Mouse (Mus musculus): Measurements from ENCODE around the gene Prrc2c. TPM values are rescaled to one million over a fixed set of nuclear protein-coding genes. Genes with fewer than 3 reads are reported as not detected.
A peak's percentile ranks its signal among the peaks of the same experiment; 100 is the strongest.
"Not testable (repeated sequence)": the region's sequence is repeated elsewhere in the genome, so short reads cannot be mapped to it uniquely, and the experiment has no call there.

Gene Prrc2c
- total RNA-seq (2017) = 209 and 237 TPM in 2 replicates

- ATAC-seq (ENCODE audit: extremely low read depth, insufficient number of reproducible peaks, low FRiP score, poor library complexity, severe bottlenecking) = peak; percentile 99
These were observed at the start of gene Prrc2c for GRCm38 (mm10) chr1:162740401-162740835. Gene Prrc2c, minus strand, starts transcription at chr1:162740556.

GRCm38 (mm10) chr1:162785222-162785621 lies 44.9 kb upstream of the Prrc2c start:
- no peak for ATAC-seq (ENCODE audit: extremely low read depth, insufficient number of reproducible peaks, low FRiP score, poor library complexity, severe bottlenecking)

- ATAC-seq (ENCODE audit: extremely low read depth, insufficient number of reproducible peaks, low FRiP score, poor library complexity, severe bottlenecking) = no peak
These were observed 43.4 kb upstream of the Prrc2c start for GRCm38 (mm10) chr1:162783669-162784248.

GRCm38 (mm10) chr1:162781035-162781434 lies 40.7 kb upstream of the Prrc2c start:
- not testable (repeated sequence) for ATAC-seq (ENCODE audit: extremely low read depth, insufficient number of reproducible peaks, low FRiP score, poor library complexity, severe bottlenecking)

- no peak for ATAC-seq (ENCODE audit: extremely low read depth, insufficient number of reproducible peaks, low FRiP score, poor library complexity, severe bottlenecking)
These were observed 37.7 kb upstream of the Prrc2c start for GRCm38 (mm10) chr1:162777943-162778538.

GRCm38 (mm10) chr1:162773661-162774060 lies 33.3 kb upstream of the Prrc2c start:
- no peak for ATAC-seq (ENCODE audit: extremely low read depth, insufficient number of reproducible peaks, low FRiP score, poor library complexity, severe bottlenecking)

- no peak for ATAC-seq (ENCODE audit: extremely low read depth, insufficient number of reproducible peaks, low FRiP score, poor library complexity, severe bottlenecking)
These were observed 31.4 kb upstream of the Prrc2c start for GRCm38 (mm10) chr1:162771617-162772360.

GRCm38 (mm10) chr1:162752009-162752408 lies 11.7 kb upstream of the Prrc2c start:
- no peak for ATAC-seq (ENCODE audit: extremely low read depth, insufficient number of reproducible peaks, low FRiP score, poor library complexity, severe bottlenecking)

GRCm38 (mm10) chr1:162749607-162750006 lies 9.3 kb upstream of the Prrc2c start:
- no peak for ATAC-seq (ENCODE audit: extremely low read depth, insufficient number of reproducible peaks, low FRiP score, poor library complexity, severe bottlenecking)

- no peak for ATAC-seq (ENCODE audit: extremely low read depth, insufficient number of reproducible peaks, low FRiP score, poor library complexity, severe bottlenecking)
These were observed 8.4 kb upstream of the Prrc2c start for GRCm38 (mm10) chr1:162748761-162749160.

- peak; percentile 28; the same call in 1 of the 2 replicates for ATAC-seq (ENCODE audit: extremely low read depth, insufficient number of reproducible peaks, low FRiP score, poor library complexity, severe bottlenecking)
These were observed 443 bp downstream of the Prrc2c start for GRCm38 (mm10) chr1:162739831-162740394.

- ATAC-seq (ENCODE audit: extremely low read depth, insufficient number of reproducible peaks, low FRiP score, poor library complexity, severe bottlenecking) = no peak
These were observed 950 bp downstream of the Prrc2c start for GRCm38 (mm10) chr1:162739406-162739805.

- ATAC-seq (ENCODE audit: extremely low read depth, insufficient number of reproducible peaks, low FRiP score, poor library complexity, severe bottlenecking) = no peak
These were observed 1.9 kb downstream of the Prrc2c start for GRCm38 (mm10) chr1:162738472-162738871.

- no peak for ATAC-seq (ENCODE audit: extremely low read depth, insufficient number of reproducible peaks, low FRiP score, poor library complexity, severe bottlenecking)
These were observed 5.3 kb downstream of the Prrc2c start for GRCm38 (mm10) chr1:162735084-162735483.

- peak; percentile 39; the same call in 1 of the 2 replicates for ATAC-seq (ENCODE audit: extremely low read depth, insufficient number of reproducible peaks, low FRiP score, poor library complexity, severe bottlenecking)
These were observed 6.1 kb downstream of the Prrc2c start for GRCm38 (mm10) chr1:162734283-162734682.

- no peak for ATAC-seq (ENCODE audit: extremely low read depth, insufficient number of reproducible peaks, low FRiP score, poor library complexity, severe bottlenecking)
These were observed 8.3 kb downstream of the Prrc2c start for GRCm38 (mm10) chr1:162732041-162732440.

- ATAC-seq (ENCODE audit: extremely low read depth, insufficient number of reproducible peaks, low FRiP score, poor library complexity, severe bottlenecking) = no peak
These were observed 10.9 kb downstream of the Prrc2c start for GRCm38 (mm10) chr1:162729436-162729835.

GRCm38 (mm10) chr1:162727981-162728380 lies 12.4 kb downstream of the Prrc2c start:
- ATAC-seq (ENCODE audit: extremely low read depth, insufficient number of reproducible peaks, low FRiP score, poor library complexity, severe bottlenecking) = peak; percentile 46; the same call in 1 of the 2 replicates

GRCm38 (mm10) chr1:162723610-162724009 lies 16.7 kb downstream of the Prrc2c start:
- ATAC-seq (ENCODE audit: extremely low read depth, insufficient number of reproducible peaks, low FRiP score, poor library complexity, severe bottlenecking) = no peak

GRCm38 (mm10) chr1:162720645-162721044 lies 19.7 kb downstream of the Prrc2c start:
- ATAC-seq (ENCODE audit: extremely low read depth, insufficient number of reproducible peaks, low FRiP score, poor library complexity, severe bottlenecking) = no peak

Measured in neutrophil, adult 5-6 weeks (primary cell).